Mouse (Mus musculus) telencephalon, adult 2 months (tissue): ENCODE measurements around the gene Anapc13.

Source experiments
- DNase-seq: peaks from one replicate; pipeline ENCODE4 v3.0.0-alpha.2; 2011; ENCODE audit warnings: low read depth, low spot score

The Anapc13 gene

DNA sequence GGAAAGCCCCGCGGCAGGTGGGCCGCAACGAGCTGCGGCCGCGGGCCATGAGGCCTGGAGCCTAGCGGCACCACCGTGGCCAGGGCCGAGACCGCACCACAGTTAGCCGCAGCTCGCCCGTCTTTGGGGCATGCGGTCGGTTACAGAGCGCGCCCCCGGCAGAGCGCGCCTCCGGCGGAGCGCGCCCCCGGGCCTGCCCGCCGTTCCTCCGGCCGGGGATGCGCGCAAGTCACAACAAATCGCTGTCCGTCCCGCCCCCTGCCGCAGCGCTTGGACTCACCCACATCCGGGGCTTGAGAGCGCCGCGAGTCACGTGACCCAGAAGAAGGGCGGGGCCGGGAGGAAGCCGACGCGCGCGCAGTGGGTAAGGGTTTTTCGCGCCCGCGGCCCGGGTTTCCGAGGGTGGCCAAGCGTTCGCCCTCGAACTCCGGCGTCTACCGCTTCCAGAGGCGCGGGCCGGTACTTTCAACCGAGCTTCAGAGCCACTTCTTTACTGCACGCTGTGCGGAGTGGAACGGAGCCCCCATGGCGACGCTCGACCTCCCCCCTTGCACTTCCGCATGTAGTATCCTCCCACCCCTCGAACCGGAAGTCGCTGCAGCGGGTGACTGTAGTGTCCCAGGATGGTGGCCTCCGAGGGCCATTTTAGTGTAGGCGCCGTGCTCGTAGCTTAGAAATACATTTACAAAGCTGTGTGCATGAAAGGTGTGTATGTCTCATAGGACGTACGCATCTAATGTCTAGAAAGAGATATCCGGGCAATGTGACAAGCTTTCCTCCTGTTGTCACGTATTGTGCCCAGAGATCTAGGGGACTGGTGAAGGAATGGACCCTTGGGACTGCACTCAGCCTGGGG, at the start of gene Anapc13, which contains the start of gene Cep63:
Anapc13 (plus strand) TSS at position 314 of the 856 bp plus-strand sequence.
Cep63 (minus strand) TSS at position 552 of the 856 bp plus-strand sequence.
- peak; percentile 97 for DNase-seq

DNA sequence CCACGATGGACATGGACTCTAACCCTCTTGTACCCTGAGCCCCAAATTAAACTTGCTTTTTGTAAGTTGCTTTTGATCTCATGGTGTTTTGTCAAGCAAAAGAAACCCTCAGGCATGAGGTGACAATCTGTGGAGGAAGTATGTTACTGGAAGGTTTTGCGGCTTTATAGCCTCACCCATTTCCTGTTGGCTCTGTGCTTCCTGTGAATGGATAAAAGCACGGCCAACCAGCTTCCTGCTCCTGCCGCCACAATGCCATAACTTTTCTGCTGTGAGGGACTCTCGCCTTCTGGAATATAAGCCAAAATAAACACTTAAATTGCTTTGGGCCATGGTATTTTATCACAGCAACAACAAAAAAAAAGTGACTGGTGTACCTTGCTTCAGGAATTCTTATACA, 48.6 kb upstream of the Anapc13 start:
- no peak for DNase-seq

DNA sequence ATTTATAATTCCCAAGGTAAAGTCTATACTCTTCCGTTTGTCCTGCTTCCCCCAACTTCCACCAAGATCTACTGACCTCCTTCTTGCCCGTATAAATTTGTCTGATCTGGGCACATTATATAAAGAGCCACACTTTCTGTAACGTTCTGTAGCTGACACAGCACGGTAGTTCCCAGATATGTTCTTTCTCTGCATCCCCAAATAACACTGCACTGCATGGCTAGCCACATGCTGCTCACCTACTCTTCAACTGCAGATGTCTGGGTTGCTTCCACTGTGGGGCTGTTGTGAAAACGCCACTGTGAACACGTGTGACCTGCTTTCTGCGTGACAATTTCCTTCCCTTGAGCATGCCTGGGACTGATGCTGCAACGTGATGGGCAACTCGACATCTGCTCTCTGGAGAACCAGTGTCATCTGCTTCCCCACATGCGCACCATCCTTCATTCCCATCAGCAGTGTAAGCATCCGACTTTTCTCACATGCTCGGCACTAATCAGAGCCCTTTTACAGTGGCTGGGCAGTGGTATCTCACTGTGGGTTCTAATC, 44.1 kb upstream of the Anapc13 start:
- DNase-seq: no peak

DNA sequence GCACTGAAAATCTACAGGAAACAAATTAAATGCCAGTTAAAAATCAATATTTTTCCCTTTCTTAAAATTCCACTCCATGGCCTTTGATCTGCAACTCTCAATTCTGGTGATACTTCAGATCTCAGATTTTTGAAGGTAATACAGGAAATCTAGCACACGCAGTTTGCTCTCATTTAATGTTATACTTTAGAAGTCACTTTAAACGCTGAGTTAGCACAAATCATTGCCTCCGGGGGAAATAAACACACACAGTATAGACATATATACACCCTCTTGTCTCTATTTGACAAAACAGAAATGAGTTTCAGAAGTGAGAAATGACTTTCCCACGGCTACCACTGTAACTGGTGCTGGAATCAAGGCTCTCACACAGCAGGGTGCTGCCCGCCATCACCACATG, 38.7 kb upstream of the Anapc13 start:
- DNase-seq: no peak

DNA sequence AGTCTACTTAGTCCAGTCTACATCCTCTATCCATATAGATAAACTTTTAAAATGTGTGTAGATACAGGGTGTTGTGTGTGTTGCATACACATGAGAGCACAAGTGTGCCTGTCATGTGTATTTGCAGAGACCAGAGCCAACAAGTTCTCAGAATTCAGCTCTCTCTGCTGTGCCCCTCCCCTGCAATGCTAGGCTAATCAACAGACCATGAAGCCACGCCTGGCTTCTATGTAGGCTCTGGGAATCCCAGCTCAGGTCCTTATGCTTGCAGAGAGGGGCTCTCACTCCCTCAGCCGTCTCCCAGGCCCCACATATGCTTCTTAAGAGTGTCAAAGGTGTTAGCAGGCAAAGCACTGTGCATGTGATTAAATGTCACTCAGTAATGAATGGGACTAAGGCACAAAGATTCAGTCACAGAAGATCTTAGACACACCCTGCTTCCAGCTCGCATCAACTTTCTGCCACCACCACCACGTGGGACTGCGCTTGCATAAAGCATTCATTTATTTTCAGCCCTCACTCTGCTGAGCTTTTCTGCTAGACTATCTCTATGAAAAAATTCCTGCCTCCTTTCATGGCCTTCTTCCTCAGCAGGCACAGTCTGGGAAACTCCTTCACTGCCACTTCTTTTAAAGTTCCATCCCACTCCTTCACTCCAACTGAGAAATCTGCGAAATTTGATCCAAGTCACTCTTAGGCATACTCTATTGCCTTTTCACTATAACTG, 31.3 kb upstream of the Anapc13 start:
- peak; percentile 46 for DNase-seq

DNA sequence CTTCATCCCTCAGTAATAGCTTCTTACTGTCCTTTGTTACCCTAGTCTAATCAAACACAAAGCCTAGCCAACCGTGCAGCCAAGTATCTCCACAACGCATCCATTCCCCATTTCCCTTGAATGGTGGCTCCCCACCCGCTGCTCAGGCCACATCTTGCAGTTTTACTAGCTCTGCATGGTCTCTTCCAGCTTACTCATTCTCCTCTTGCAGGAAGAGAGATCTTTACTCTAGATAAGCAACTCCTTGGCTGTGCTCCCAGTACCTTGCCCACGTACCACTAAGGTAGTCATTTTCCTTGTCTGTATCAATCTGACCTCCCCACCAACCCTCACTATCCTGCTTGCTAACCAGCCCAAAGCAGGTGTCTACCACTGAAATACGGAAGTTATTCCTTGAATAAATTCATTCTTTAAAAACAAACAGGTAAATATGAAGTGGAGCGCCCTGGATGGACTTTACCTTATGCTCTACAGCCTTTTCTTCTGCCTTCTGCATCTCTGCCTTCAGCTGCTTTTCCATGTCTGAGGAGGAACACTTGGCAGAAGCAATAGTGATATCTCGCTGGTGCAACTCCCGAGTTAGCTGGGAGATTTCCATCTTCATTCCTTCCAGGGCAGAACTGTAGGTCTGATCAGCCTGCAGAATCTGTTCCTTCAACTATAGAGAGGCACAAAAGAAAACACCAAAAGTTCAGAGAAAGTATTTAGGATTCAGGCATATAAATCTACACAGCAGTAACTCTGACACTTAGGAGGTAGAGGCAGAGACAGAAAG, 30.2 kb upstream of the Anapc13 start:
- no peak for DNase-seq

DNA sequence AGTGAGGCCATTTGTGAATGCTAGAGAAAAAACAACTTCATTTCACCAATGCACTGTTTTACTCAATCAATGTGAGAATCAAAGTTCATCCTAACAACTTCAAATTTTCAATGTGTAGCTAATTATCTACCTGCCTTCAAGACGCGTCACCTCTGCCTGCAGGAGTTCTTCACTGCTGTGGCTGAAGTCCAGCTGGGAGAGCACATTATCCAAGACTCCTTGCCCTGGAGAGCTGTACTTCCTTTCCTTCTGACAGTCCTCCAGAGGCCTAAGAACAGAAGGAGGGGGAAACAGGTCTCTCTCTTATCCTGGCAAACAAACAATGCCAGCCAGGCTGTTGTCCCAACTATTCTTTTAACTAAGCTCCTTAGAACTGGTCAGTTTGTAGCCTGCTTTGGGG, 24.9 kb upstream of the Anapc13 start:
- DNase-seq: no peak

DNA sequence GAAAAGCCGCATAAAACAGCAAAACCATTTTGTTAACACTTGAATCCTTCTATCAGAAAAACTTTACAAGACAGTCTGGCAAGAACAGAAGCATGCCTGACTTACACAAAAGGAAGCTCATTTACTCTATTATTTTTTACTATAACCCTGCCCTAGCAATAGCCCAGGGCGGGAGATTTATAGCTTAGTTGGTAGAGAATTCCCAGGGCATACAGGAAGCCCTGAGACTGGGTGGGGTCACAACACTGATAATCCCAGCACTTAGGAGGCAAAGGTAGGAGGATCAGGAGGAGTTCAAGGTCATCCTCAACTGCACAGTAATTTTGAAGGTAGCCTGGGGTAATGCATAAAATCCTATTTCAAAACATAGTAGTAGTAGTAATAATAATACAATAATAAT, 24.4 kb upstream of the Anapc13 start:
- DNase-seq: no peak

DNA sequence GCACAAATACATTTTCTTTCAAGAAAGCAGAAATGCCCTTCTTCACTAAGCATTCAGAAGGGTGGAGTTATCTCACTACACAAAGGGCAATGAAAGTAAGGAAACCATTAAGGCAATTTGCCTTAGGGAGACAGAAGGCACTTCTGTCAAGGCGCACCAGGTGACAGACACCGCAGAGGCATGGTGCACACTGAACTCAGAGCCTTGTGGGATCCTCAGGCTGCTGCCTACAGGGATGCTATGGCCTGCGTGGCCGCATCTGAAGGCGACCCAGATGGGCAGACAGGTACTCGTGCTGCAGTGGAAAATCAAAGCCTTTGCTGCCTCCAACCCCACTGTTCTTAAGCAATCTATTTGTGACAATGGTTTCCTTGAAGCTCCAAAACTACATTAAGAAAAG, 20.9 kb upstream of the Anapc13 start:
- DNase-seq: no peak

DNA sequence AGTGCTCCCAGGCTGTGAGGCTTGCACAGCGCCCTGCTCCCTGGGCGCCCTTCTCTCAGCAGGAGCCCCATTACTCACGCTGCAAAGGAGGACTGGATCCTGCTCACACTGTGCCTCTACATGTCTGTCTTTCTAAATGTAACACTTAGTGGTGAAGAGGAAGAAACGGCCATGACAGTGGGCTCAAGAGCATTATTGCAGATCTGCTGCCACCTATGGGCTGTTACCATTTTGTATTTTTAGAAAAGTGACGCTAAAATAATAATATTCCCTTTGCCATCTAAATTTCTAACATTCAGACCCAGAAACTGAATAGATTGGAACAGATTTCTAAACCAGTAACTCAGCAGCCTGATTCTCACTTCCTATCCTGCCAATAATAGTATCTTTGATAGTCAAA, 18.6 kb upstream of the Anapc13 start:
- no peak for DNase-seq

DNA sequence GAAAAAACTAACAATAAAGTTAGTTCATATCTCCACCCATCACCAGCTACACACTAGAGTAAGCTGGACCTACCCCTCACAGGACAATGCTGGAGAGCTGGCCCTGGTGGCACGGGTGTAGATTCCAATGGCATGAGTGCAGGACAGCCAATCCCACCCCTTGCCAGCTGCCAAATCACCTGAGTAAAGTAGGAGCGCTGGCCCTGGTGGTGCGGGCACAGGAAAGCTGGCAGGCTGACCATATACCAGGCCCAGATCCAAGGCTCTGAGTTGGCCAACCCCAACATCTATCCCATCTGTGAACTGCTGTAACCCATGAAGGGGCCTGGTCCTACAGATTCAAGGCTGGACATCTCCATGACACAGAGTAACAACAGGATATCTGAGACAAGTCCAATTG, 16.9 kb upstream of the Anapc13 start:
- DNase-seq: no peak

DNA sequence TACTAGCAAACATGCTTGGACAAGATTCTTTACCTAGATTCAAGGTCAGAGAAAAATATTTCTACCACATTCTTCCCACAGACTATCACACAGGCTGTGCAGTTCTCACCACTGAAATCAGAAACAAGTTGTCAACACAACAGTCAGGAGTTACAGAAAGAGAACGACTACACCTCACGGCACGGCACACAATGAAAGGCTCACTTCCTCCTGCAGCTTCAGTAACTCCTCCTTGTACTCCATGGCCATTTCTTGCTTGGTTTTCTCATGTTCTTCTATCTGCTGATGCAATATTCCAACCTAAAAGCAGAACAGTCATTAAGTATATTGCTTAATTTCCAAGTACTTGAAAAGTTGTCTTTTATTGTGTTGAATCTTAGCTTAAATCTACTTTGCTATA, 11.0 kb upstream of the Anapc13 start:
- no peak for DNase-seq

DNA sequence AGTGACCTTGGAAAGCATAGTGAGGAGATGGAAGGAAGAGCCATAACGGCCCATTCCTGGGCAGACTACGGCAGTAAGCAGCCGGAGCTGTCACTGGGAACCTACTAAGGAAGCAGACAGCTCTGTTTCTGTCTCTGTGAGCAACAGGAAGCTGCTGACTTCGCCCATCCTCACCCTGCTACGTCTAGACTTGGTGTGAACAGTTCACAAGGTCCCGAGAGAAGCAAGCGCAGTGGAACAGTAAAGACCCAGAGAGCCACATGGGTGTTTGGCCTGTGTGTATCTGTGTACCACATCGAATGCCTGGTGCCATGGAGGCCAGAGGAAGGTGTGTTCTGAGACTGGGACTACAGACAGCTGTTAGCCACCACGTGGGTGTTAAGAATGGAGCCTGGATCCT, 9.8 kb upstream of the Anapc13 start:
- DNase-seq: no peak

DNA sequence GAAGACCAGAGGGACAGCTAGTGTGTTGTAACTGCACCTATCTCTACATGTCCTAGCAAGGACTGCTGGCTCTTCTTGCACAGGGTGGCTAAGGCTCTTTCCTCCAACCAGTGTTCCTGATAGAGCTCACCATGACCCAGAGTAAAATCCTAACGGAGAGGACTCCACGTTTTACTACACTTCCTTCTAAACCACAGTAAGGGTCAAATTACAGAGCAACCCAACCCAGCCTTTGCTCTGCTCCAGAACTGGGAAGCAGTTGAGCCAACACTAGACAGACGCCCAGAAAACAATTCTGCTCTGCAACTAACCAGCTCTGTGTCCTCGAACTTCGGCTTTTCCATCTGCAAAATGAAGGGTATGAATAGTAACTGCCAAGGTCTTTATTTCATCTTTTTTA, 4.7 kb upstream of the Anapc13 start:
- DNase-seq: no peak

DNA sequence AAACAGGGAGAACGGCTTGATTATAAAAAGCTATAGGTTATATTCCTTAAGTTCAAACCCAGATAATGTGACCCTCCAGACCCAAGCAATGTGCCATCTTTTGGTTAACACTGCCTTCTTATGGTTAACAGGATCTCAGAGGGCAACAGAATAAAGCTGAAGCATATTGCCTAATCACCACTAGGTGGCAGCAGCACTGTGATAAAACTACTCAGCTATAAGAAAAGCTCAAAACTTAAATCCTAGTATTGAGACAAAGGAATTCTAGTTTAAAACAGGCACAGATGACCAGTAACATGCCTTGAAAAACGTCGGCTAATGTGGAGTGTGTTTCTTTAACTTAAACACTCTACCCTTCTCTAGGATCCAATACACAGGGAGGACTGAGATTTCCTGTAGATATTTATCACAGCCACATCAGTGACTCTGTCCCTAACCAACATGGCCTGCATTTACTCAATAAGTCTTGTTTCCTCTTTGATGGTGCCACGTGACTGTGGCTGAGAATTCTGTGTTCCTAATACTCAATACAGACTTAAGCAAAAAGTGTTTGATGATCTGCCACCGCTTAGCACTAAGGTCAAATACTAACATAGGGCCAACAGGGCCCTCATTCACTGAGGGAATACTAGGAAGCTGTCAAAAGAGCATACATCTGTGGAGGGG, 3.8 kb upstream of the Anapc13 start:
- DNase-seq: peak; percentile 50

DNA sequence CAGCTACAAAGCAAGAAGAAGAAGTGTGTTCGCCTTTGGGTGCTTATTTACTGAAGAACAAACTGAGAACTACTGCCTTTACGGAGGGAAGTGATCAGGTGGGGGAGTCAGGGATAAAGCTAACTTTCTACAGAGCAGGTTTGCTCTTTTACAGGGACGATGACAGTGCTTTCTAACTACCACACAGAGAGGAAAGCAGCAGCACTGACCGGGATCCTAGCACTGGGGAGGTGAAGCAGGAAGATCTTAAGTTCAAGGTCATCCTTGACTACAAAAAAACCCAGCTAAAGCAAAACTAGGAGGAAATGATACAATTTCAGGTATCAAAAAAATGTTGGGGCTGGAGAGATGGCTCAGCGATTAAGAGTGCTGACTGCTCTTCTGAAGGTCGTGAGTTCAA, 3.2 kb upstream of the Anapc13 start:
- no peak for DNase-seq

DNA sequence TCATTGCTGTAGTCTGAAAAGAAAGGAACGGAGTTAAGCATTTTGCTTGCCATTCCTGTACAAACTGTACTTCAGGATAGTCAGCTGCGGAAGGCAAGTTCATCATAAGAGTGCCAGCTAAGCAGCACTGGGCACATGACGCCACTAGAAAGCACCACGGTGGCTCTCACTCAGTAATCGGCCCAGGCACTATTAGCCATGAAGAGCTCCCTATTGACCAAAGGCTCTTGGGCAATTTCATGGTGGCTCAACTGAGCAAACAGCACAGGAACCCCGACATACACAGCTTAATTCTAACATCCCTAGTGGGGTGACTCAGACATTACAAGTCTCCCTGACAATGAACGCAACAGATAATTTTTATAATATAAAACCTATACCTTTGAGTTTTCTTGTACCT, 2.5 kb upstream of the Anapc13 start:
- no peak for DNase-seq

DNA sequence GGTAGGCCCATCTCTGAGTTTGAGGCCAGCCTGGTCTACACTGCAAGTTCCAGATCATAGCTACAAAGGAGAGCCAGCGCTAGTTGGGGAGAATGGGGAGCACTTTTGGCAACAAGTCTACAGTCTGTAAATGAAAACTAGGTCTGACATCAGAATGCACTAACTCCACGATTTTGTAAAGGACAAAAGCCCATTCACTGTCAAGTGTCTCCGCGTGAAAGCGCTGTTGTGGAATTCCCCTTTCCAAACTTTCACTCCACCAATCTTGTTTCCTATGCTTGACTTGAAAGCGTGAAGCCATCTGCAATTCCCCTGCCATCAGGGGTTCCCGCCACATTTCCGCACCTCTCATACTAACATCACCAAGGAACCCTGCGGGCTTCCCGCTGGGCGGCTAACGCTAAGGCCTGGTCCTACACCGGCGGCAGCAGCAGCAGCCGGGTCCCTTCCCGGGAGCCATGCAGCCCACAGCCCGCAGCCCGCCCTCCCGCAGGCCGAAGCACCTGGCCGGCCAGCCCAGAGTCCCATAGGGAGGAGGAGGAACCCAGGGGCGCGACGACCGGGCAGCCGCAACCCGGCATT, 604 bp upstream of the Anapc13 start:
- peak; percentile 40 for DNase-seq

DNA sequence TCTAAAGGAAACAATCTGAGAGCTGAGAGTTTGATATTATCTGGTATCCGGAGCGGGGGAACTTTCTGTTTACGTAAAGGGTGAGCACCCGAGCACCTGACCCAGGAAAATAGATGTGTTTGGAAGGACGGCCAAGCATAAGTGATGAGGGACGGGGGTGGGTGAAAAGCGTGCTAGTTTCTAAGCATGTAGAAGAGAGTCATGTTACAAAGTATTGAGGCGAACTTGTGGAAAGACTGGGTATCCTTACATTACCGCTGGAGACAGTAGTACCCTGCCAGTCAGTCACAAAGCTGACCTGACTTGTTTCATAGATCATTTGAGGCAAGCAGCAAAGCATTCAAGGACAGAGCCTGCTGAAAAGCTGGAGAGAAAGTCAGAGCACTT, 736 bp downstream of the Anapc13 start:
- no peak for DNase-seq

DNA sequence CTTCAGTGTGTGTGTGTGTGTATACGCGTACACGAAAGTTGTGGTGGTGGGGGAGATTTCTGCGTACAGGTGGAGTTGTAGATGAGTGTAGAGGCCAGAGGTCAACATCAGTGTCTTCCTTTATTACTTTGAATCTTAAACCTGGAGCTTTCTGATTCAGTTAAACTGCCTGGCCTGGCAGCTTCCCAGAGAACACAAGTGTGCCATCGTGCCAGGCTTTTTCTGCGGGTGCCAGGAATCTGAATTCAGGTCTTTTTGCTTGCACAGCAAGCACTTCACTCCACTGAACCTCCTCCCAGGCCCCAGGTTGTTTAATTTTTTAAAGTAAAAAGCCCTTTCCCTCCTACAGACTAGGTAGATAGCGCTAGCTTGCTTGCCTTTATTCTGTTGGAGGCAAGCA, 1.3 kb downstream of the Anapc13 start:
- no peak for DNase-seq

DNA sequence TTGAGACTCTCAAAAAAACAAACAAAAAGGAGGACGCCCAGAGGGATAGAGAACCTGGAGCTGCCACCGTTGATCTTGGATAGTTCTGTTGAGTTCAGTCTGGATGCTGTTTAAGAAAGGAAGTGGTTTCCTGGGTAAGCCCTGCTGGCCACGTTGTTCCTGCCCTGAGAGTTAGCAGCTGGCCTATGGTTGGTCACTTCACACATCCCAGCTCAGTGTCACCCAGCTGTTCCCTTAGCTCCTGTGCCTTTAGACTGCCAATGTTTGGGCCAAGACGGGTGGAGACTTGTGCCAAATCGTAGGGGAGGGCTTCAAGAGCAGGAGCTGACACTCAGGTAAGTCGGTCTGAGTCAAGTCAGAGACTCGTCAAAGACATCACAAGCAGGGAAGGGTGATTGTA, 3.0 kb downstream of the Anapc13 start:
- DNase-seq: no peak
